Mouse (Mus musculus): Measurements from ENCODE around the gene Ppp1r14b. TPM values are rescaled to one million over a fixed set of nuclear protein-coding genes. Genes with fewer than 3 reads are reported as not detected.

Ppp1r14b gene
- total and polyA plus RNA-seq, 2 experiments from 2014 or later, result 100 to 128 TPM

DNA sequence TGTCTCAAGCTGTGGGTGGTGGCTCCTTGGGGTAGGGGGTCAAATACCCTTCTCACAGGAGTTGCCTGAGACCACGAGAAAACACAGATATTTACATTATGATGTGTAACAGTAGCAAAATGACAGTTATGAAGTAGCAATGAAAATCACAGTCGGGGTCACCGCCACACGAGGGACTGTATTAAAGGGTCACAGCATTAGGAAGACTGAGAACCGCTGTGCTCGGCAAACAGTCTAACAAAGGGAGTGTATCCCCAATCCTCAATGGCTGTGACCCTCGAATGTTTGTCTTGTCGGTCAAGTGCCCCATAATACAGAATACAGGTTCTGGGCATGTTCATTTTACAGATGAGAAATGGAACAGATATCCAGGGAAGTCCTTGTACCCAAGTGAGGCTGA lies 19.2 kb downstream of the Ppp1r14b start:
- DNase-seq (ENCODE audit: low spot score) (no peak), ATAC-seq (ENCODE audit: insufficient read depth, low read depth) (no peak)
- Histone ChIP-seq H3K27me3 (ENCODE audit: control insufficient read depth, insufficient read depth, low read length) (no peaks in the 10 kb centered on the region), H3K4me3 (ENCODE audit: low read depth, low read length) (no peak overlapping the region), H3K36me3 (replicated peaks; ENCODE audit: control insufficient read depth, insufficient read depth, low read length) (peaks cover 11% of the 10 kb centered on the region), H3K27ac (ENCODE audit: low read depth) (no peak overlapping the region), H3K4me1 (ENCODE audit: control insufficient read depth, insufficient read depth) (peaks cover 26% of the 10 kb centered on the region), H3K4me2 (ENCODE audit: low read depth, low read length) (no peak overlapping the region), H3K9me3 (replicated peaks; ENCODE audit: control insufficient read depth, low read length) (no peaks in the 10 kb centered on the region), H3K9ac (replicated peaks; ENCODE audit: low read depth, low read length) (no peak overlapping the region)
- TF ChIP-seq CTCF (IDR thresholded peaks at IDR 0.05; ENCODE audit: low read depth), result no peak
- 89% methylated on average over 8 of the region's 8 CpGs for WGBS

DNA sequence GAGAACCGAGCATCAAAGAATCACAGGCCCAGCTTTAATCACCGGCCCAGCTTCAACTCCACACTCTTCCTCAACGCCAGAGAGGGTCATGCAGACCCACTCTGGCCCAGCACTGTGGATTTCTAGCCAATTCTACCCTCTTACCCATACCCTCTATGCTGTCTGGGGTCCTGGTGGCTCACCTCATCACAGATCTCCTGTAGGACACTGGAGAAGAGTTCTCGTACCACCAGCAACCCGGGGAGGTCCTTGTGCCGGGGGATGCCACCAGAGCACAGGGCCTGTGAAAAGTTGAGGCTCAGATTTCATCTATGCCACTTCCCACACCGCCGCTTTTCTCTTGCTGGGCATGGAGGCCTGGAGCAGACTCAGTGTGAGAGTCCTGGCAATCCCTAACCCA lies 19.7 kb downstream of the Ppp1r14b start:
- no peak overlapping the region for H3K27ac ChIP-seq (ENCODE audit: low read depth)
- H3K9ac ChIP-seq (replicated peaks; ENCODE audit: low read depth, low read length), result no peak overlapping the region
- no peaks in the 10 kb centered on the region for H3K27me3 ChIP-seq (ENCODE audit: control insufficient read depth, insufficient read depth, low read length)
- 79% methylated on average over 8 of the region's 8 CpGs for WGBS
- DNase-seq (ENCODE audit: low spot score) (no peak), ATAC-seq (ENCODE audit: insufficient read depth, low read depth) (no peak)
- H3K4me2 ChIP-seq (ENCODE audit: low read depth, low read length), result peak overlapping the region; percentile 79; the same call in 1 of the 2 replicates
- no peaks in the 10 kb centered on the region for H3K9me3 ChIP-seq (replicated peaks; ENCODE audit: control insufficient read depth, low read length)
- no peak for TF ChIP-seq CTCF (IDR thresholded peaks at IDR 0.05; ENCODE audit: low read depth)
- no peak for TF ChIP-seq EP300 (IDR thresholded peaks at IDR 0.05; ENCODE audit: low read depth)
- peaks cover 26% of the 10 kb centered on the region for H3K4me1 ChIP-seq (ENCODE audit: control insufficient read depth, insufficient read depth)
- peaks cover 16% of the 10 kb centered on the region for H3K36me3 ChIP-seq (replicated peaks; ENCODE audit: control insufficient read depth, insufficient read depth, low read length)
- no peak overlapping the region for H3K4me3 ChIP-seq (ENCODE audit: low read depth, low read length)

DNA sequence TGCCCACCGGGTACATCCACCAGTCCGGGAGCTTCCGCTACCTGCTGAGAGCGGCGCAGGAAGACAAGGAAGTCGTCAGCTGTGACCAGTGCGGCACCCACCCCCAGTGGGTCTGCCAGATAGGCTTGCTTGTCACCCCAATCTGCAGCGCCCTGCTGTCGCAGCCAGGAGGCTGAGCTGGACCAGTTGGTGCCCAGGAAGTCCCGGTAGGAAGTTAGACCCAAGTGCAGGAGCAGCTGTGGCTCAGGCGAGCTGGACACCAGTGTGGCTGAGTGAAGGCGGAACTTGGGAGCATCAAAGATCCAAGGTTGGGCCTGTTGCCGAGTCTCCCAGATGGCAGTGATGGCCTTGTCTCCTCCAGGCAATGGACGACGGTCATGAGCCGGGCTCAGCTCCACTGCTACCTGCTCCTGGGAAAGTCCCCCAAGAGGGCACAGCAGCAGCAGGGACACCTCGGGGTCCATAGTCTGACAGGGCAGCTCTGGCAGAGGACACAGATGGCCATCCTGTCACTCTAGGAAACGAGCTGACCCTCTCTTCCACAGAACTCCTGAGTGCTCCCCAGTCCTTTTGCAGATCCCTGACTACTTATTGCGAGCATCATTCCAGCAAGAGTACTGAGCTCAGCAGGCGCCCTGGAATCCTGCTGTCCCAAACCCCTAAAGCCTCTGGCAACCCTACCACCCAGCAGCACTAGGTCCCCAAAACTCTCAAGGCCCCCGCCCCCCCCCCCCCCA lies 20.7 kb downstream of the Ppp1r14b start:
- DNase-seq (ENCODE audit: low spot score) (no peak), ATAC-seq (ENCODE audit: insufficient read depth, low read depth) (no peak)
- H3K9me3 ChIP-seq (replicated peaks; ENCODE audit: control insufficient read depth, low read length), result no peaks in the 10 kb centered on the region
- H3K4me1 ChIP-seq (ENCODE audit: control insufficient read depth, insufficient read depth), result peaks cover 26% of the 10 kb centered on the region
- TF ChIP-seq EP300 (IDR thresholded peaks at IDR 0.05; ENCODE audit: low read depth), result no peak
- H3K27ac ChIP-seq (ENCODE audit: low read depth), result peak overlapping the region; percentile 84
- no peaks in the 10 kb centered on the region for H3K27me3 ChIP-seq (ENCODE audit: control insufficient read depth, insufficient read depth, low read length)
- peaks cover 25% of the 10 kb centered on the region for H3K36me3 ChIP-seq (replicated peaks; ENCODE audit: control insufficient read depth, insufficient read depth, low read length)
- H3K4me2 ChIP-seq (ENCODE audit: low read depth, low read length), result peak overlapping the region; percentile 79
- peak overlapping the region; percentile 62 for H3K9ac ChIP-seq (replicated peaks; ENCODE audit: low read depth, low read length)
- whole genome bisulfite sequencing, result 38% methylated on average over 21 of the region's 21 CpGs
- peak overlapping the region; percentile 58 for H3K4me3 ChIP-seq (ENCODE audit: low read depth, low read length)

DNA sequence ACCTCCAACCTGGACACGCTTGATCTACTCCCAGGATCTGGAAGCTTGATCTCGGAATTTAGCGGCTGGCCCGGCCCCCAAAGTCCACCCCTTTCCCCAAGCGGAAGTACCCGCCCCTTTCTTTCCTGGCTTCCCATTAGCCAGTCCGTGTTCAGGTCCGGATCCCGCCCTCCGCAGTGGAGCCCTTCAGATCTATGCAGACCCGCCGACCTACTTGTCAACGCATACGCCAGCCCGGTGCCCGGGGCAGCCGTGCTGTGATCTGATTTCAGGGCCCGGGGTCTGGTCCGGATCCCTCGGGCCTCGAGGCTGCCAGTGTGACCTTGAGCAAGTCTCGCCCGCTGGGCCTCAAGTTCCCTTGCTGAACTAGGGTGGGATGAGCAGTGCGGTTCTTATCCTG lies 21.2 kb downstream of the Ppp1r14b start, which contains the start of the genes Nudt22 and Trpt1:
Gene Nudt22, minus strand, starts transcription at position 112 of the 400 bp plus-strand sequence.
Gene Trpt1, plus strand, starts transcription at position 126 of the 400 bp plus-strand sequence.
- Histone ChIP-seq H3K4me3 (ENCODE audit: low read depth, low read length) (peak within 1 kb of the TSS; percentile 58), H3K4me1 (ENCODE audit: control insufficient read depth, insufficient read depth) (peaks cover 26% of the 10 kb centered on the region), H3K27ac (ENCODE audit: low read depth) (peak within 1 kb of the TSS; percentile 84), H3K27me3 (ENCODE audit: control insufficient read depth, insufficient read depth, low read length) (no peaks in the 10 kb centered on the region), H3K4me2 (ENCODE audit: low read depth, low read length) (peak within 1 kb of the TSS; percentile 79), H3K9ac (replicated peaks; ENCODE audit: low read depth, low read length) (peak within 1 kb of the TSS; percentile 62), H3K9me3 (replicated peaks; ENCODE audit: control insufficient read depth, low read length) (no peaks in the 10 kb centered on the region), H3K36me3 (replicated peaks; ENCODE audit: control insufficient read depth, insufficient read depth, low read length) (peaks cover 25% of the 10 kb centered on the region)
- under 1% methylated on average over 24 of the region's 24 CpGs for WGBS
- TF ChIP-seq CTCF (IDR thresholded peaks at IDR 0.05; ENCODE audit: low read depth), result no peak
- no peak for TF ChIP-seq EP300 (IDR thresholded peaks at IDR 0.05; ENCODE audit: low read depth)
- ATAC-seq (ENCODE audit: insufficient read depth, low read depth), result peak; percentile 74
- DNase-seq (ENCODE audit: low spot score), result peak; percentile 88

DNA sequence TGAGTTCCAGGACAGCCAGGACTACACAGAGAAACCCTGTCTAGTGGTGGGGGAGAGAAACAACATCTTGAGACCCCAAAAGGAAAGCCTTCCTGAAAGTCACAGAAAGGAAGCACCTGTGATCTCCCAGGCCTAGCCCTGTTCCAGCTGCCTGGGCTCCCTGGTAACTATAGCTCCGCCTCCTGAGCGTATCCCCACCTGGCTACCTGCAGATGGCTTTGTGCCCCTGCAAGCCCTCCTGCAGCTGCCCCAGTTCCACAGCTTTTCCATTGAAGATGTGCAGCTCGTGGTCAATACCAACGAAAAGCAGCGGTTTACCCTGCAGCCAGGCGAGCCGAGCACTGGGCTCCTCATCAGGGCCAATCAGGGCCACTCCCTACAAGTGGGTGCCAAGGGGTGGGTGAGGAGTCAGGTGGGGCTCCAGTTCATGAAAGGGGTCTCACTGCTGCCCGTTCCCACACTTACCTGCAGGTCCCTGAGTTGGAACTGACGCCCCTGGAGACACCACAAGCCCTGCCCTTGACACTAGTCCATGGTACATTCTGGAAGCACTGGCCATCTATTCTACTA lies 23.0 kb downstream of the Ppp1r14b start:
- Histone ChIP-seq H3K27ac (ENCODE audit: low read depth) (no peak overlapping the region), H3K4me1 (ENCODE audit: control insufficient read depth, insufficient read depth) (peaks cover 22% of the 10 kb centered on the region), H3K36me3 (replicated peaks; ENCODE audit: control insufficient read depth, insufficient read depth, low read length) (peaks cover 25% of the 10 kb centered on the region), H3K4me3 (ENCODE audit: low read depth, low read length) (no peak overlapping the region), H3K9me3 (replicated peaks; ENCODE audit: control insufficient read depth, low read length) (no peaks in the 10 kb centered on the region), H3K9ac (replicated peaks; ENCODE audit: low read depth, low read length) (no peak overlapping the region), H3K27me3 (ENCODE audit: control insufficient read depth, insufficient read depth, low read length) (no peaks in the 10 kb centered on the region), H3K4me2 (ENCODE audit: low read depth, low read length) (no peak overlapping the region)
- DNase-seq (ENCODE audit: low spot score) (no peak), ATAC-seq (ENCODE audit: insufficient read depth, low read depth) (no peak)
- WGBS, result 91% methylated on average over 9 of the region's 9 CpGs
- no peak for TF ChIP-seq EP300 (IDR thresholded peaks at IDR 0.05; ENCODE audit: low read depth)
- no peak for TF ChIP-seq CTCF (IDR thresholded peaks at IDR 0.05; ENCODE audit: low read depth)

All from heart, postnatal 0 days (tissue).